Mouse (Mus musculus) CH12.LX (cell line): ENCODE measurements at regions not wholly inside any gene's neighbourhood (a gene's known extent, or its start where the extent isn't known, plus 50 kb on each side); places are given as distances from the start of the nearest gene placed in this dataset.

Experiments used
- CHD2 ChIP-seq: IDR thresholded peaks from 2 replicates; pipeline ENCODE4 v1.6.1; 2011; ENCODE audit warnings: low read length, improper control_type of control experiment
- CTCF ChIP-seq, 2 experiments: IDR thresholded peaks in 1 of 2; conservative IDR thresholded peaks in 1 of 2; 2 replicates each; pipeline ENCODE4 v1.5.1; 2011 to 2012; ENCODE audit warnings: low read depth in 2 of 2, low read length in 2 of 2, improper control_type of control experiment in 1 of 2, inconsistent platforms in 1 of 2, mild to moderate bottlenecking in 1 of 2, moderate library complexity in 1 of 2
- EP300 ChIP-seq: IDR thresholded peaks from 2 replicates; pipeline ENCODE4 v1.6.1; 2011; ENCODE audit warnings: low read length, improper control_type of control experiment
- GABPA ChIP-seq: IDR thresholded peaks from 2 replicates; pipeline ENCODE4 v1.6.1; 2012; ENCODE audit warnings: low read depth, low read length, improper control_type of control experiment, inconsistent platforms; ENCODE audit not compliant: insufficient replicate concordance
- MAFK ChIP-seq: IDR thresholded peaks from 2 replicates; pipeline ENCODE4 v1.6.1; 2011; ENCODE audit warnings: low read length, improper control_type of control experiment; ENCODE audit not compliant: insufficient replicate concordance
- MAX ChIP-seq: IDR thresholded peaks from 2 replicates; pipeline ENCODE4 v1.6.1; 2011; ENCODE audit warnings: low read length, improper control_type of control experiment
- POLR2A ChIP-seq: IDR thresholded peaks from 2 replicates; pipeline ENCODE4 v1.6.1; 2011; ENCODE audit warnings: low read depth, mild to moderate bottlenecking, improper control_type of control experiment, low read length
- USF1 ChIP-seq: IDR thresholded peaks from 2 replicates; pipeline ENCODE4 v1.6.1; 2014; ENCODE audit warnings: low read depth, mild to moderate bottlenecking, inconsistent platforms, low read length, improper control_type of control experiment
- USF2 ChIP-seq: conservative IDR thresholded peaks from 2 replicates; pipeline ENCODE4 v1.6.1; 2011; ENCODE audit warnings: low read depth, low read length, improper control_type of control experiment

- TF ChIP-seq EP300 (no peak), POLR2A (no peak), MAFK (no peak), MAX (no peak), CHD2 (no peak), USF1 (no peak), USF2 (no peak), CTCF (conservative IDR thresholded peaks at IDR 0.05 in 1 of 2, IDR thresholded peaks at IDR 0.05 in 1 of 2; ENCODE audit: low read depth in 2 of 2, low read length in 2 of 2) (no peak), GABPA (no peak)
These were observed 71.4 kb upstream of the Adgrl4 start for GRCm38 (mm10) chr3:151366302-151366701.
